Mouse (Mus musculus) liver, embryonic 14.5 days (tissue): ENCODE data around the gene Gm17545. TPM values are rescaled to one million over a fixed set of nuclear protein-coding genes. Genes with fewer than 3 reads are reported as not detected.

ENCODE experiments used
- ATAC-seq: fragments of 200-750 bp; cut with Nextera tagmentation; 2 replicates; pipeline ENCODE4 v1.8.0; 2017; ENCODE audit warnings: moderate number of reproducible peaks, mild to moderate bottlenecking, moderate library complexity; ENCODE audit not compliant: insufficient read depth
- DNase-seq, 3 experiments: peaks; one replicate each; pipeline ENCODE4 v3.0.0-alpha.2; 2012 to 2013; ENCODE audit warnings: low read depth in 3 of 3, low spot score in 3 of 3
- H3K27ac ChIP-seq: fragments of 300-500 bp; sonication (generic); 2 replicates; pipeline ENCODE4 v1.5.1; 2014; ENCODE audit warnings: moderate library complexity, mild to moderate bottlenecking, control low read depth, inconsistent platforms
- H3K27me3 ChIP-seq: fragments of 300-500 bp; sonication (generic); 2 replicates; pipeline ENCODE4 v1.6.1; 2014; ENCODE audit warnings: mild to moderate bottlenecking, low read length, moderate library complexity; ENCODE audit not compliant: control insufficient read depth, insufficient read depth
- H3K36me3 ChIP-seq: fragments of 300-500 bp; sonication (generic); replicated peaks from 2 replicates; pipeline ENCODE4 v1.6.1; 2014; ENCODE audit warnings: low read depth; ENCODE audit not compliant: control insufficient read depth, insufficient read depth
- H3K4me1 ChIP-seq, 2 experiments: fragments of 200-500 bp in 1 of 2; fragments of 300-500 bp in 1 of 2; sonication (generic) in 1 of 2; replicated peaks; 2 replicates each; pipeline ENCODE4 v1.6.1; 2012 to 2014; ENCODE audit warnings: antibody characterized with exemption in 1 of 2, inconsistent platforms in 1 of 2, low read length in 1 of 2; ENCODE audit not compliant: control insufficient read depth in 2 of 2, insufficient read depth in 2 of 2
- H3K4me2 ChIP-seq: fragments of 300-500 bp; sonication (generic); 2 replicates; pipeline ENCODE4 v1.6.1; 2014; ENCODE audit warnings: low read depth, mild to moderate bottlenecking, control low read depth, moderate library complexity
- H3K4me3 ChIP-seq, 2 experiments: fragments of 200-500 bp in 1 of 2; fragments of 300-500 bp in 1 of 2; sonication (generic) in 1 of 2; 2 replicates each; pipeline ENCODE4 v1.5.1; 2012 to 2014; ENCODE audit warnings: low read depth in 2 of 2, low read length in 2 of 2, mild to moderate bottlenecking in 2 of 2, control low read depth in 1 of 2, inconsistent platforms in 1 of 2, moderate library complexity in 1 of 2; ENCODE audit not compliant: insufficient read depth in 1 of 2
- H3K9ac ChIP-seq: fragments of 300-500 bp; sonication (generic); replicated peaks from 2 replicates; pipeline ENCODE4 v1.6.1; 2014; ENCODE audit warnings: mild to moderate bottlenecking, control low read depth, moderate library complexity
- H3K9me3 ChIP-seq: fragments of 300-500 bp; sonication (generic); 2 replicates; pipeline ENCODE4 v1.6.1; 2016; ENCODE audit warnings: low read length, mixed read lengths; ENCODE audit not compliant: control insufficient read depth
- CTCF ChIP-seq: IDR thresholded peaks from 2 replicates; pipeline ENCODE4 v1.5.1; 2016; ENCODE audit warnings: antibody characterized with exemption, low read depth, control low read depth
- EP300 ChIP-seq: IDR thresholded peaks from 2 replicates; pipeline ENCODE4 v1.6.1; 2016; ENCODE audit warnings: antibody characterized with exemption, low read depth
- WGBS: fragments of 180-500 bp; shearing (Covaris S2); extraction: QIAGEN DNeasy Blood & Tissue Kit; methylation state at CpG from one replicate; pipeline ENCODE4 v1.1.7; 2014; ENCODE audit not compliant: insufficient replicate concordance; 5-methylcytosine and 5-hydroxymethylcytosine counted together
- polyA plus RNA-seq, 2 experiments: library from polyadenylated mRNA; depleted of rRNA in 1 of 2; stranded (reverse) in 1 of 2; unstranded in 1 of 2; fragments of >200 nt; fragmentation: Nextera tagmentation in 1 of 2; extraction: Ambion mirVana in 1 of 2; gene quantifications; 2 replicates each; pipeline versions ENCODE4 v1.2.1 to v1.2.3; 2012 to 2014

Gene Gm17545
- polyA plus RNA-seq, 2 experiments, result not detected

- H3K36me3 ChIP-seq, result peaks cover 8% of the 10 kb centered on the region; the same call in 1 of the 2 replicates
- no peak overlapping the region for H3K4me3 ChIP-seq
- ATAC-seq, result no peak
- H3K9me3 ChIP-seq, result no peaks in the 10 kb centered on the region
- no peak overlapping the region for H3K27ac ChIP-seq
- no peak for DNase-seq
- TF ChIP-seq CTCF (no peak), EP300 (no peak)
- H3K4me2 ChIP-seq, result no peak overlapping the region
- H3K27me3 ChIP-seq, result no peaks in the 10 kb centered on the region
- 73% methylated on average over 3 of the region's 3 CpGs for WGBS
- H3K4me1 ChIP-seq, result no peaks in the 10 kb centered on the region; a peak in 1 of 4 replicates
- H3K9ac ChIP-seq, result no peak overlapping the region
Observed at GRCm38 (mm10) chr9:22461946-22462345, 7.9 kb downstream of the Gm17545 start.

- Histone ChIP-seq H3K36me3 (peaks cover 5% of the 10 kb centered on the region; the same call in 1 of the 2 replicates), H3K27me3 (no peaks in the 10 kb centered on the region), H3K4me1 (peaks cover 0 to 5% of the 10 kb centered on the region in 2 experiments; a peak in 1 of 4 replicates), H3K27ac (no peak overlapping the region), H3K9me3 (no peaks in the 10 kb centered on the region), H3K4me3 (no peak overlapping the region), H3K9ac (no peak overlapping the region), H3K4me2 (no peak overlapping the region)
- DNase-seq, result no peak
- no peak for ATAC-seq
- TF ChIP-seq EP300 (no peak), CTCF (no peak)
- 78% methylated on average over 5 of the region's 5 CpGs for WGBS
Observed at GRCm38 (mm10) chr9:22466212-22466611, 12.1 kb downstream of the Gm17545 start.

- Histone ChIP-seq H3K27me3 (no peaks in the 10 kb centered on the region), H3K9me3 (no peaks in the 10 kb centered on the region), H3K36me3 (peaks cover 5% of the 10 kb centered on the region; the same call in 1 of the 2 replicates), H3K27ac (peak overlapping the region; percentile 46), H3K4me2 (peak overlapping the region; percentile 98), H3K4me3 (peak overlapping the region; percentile 72 to 80), H3K9ac (peak overlapping the region; percentile 89), H3K4me1 (peaks cover 0 to 5% of the 10 kb centered on the region in 2 experiments; a peak in 1 of 4 replicates)
- TF ChIP-seq CTCF, result no peak
- no peak for TF ChIP-seq EP300
- WGBS, result under 1% methylated on average over 73 of the region's 73 CpGs
- DNase-seq (peak in 2 of 3 experiments; percentile 30 to 45), ATAC-seq (peak; percentile 71)
Observed at GRCm38 (mm10) chr9:22467371-22468169, 13.5 kb downstream of the Gm17545 start.

GRCm38 (mm10) chr9:22468170-22468898 is 14.2 kb downstream of the Gm17545 start:
- DNase-seq (peak; percentile 69 to 75 (median 75)), ATAC-seq (peak; percentile 88)

GRCm38 (mm10) chr9:22468899-22469259 is 14.8 kb downstream of the Gm17545 start:
- no peaks in the 10 kb centered on the region for H3K9me3 ChIP-seq
- no peak for TF ChIP-seq EP300
- no peak for TF ChIP-seq CTCF
- peak overlapping the region; percentile 98 for H3K4me2 ChIP-seq
- peaks cover 0 to 5% of the 10 kb centered on the region in 2 experiments; a peak in 1 of 4 replicates for H3K4me1 ChIP-seq
- ATAC-seq (no peak), DNase-seq (no peak)
- no peak overlapping the region for H3K4me3 ChIP-seq
- peaks cover 5% of the 10 kb centered on the region; the same call in 1 of the 2 replicates for H3K36me3 ChIP-seq
- no peak overlapping the region for H3K9ac ChIP-seq
- no peak overlapping the region for H3K27ac ChIP-seq
- WGBS, result 51% methylated on average over 8 of the region's 8 CpGs
- H3K27me3 ChIP-seq, result no peaks in the 10 kb centered on the region

More at GRCm38 (mm10) chr9:22468170-22468898, 14.2 kb downstream of the Gm17545 start:
- H3K9me3 ChIP-seq, result no peaks in the 10 kb centered on the region
- TF ChIP-seq EP300, result no peak
- no peak for TF ChIP-seq CTCF
- no peaks in the 10 kb centered on the region for H3K27me3 ChIP-seq
- 2% methylated on average over 43 of the region's 43 CpGs for WGBS
- peak overlapping the region; percentile 21; the same call in 1 of the 2 replicates for H3K27ac ChIP-seq
- peaks cover 0 to 5% of the 10 kb centered on the region in 2 experiments; a peak in 1 of 4 replicates for H3K4me1 ChIP-seq
- peak overlapping the region; percentile 72 to 80 for H3K4me3 ChIP-seq
- H3K9ac ChIP-seq, result peak overlapping the region; percentile 89
- peaks cover 5% of the 10 kb centered on the region; the same call in 1 of the 2 replicates for H3K36me3 ChIP-seq
- H3K4me2 ChIP-seq, result peak overlapping the region; percentile 98
